Mouse (Mus musculus) embryo, embryonic 10 days (tissue): ENCODE results near the gene Rita1.

Experiments
- DNase-seq: peaks from one replicate; pipeline ENCODE4 v3.0.0-alpha.2; 2015; ENCODE audit warnings: low spot score

The Rita1 gene

GRCm38 (mm10) chr5:120612442-120612821 lies at the start of gene Rita1, which contains the start of gene Ddx54:
Gene Rita1, minus strand, starts transcription at chr5:120612589.
Gene Ddx54, plus strand, starts transcription at chr5:120612739.
- DNase-seq: peak; percentile 98

- no peak for DNase-seq
Measured at GRCm38 (mm10) chr5:120660816-120661215, 48.4 kb upstream of the Rita1 start.

- no peak for DNase-seq
Measured at GRCm38 (mm10) chr5:120656281-120656751, 43.9 kb upstream of the Rita1 start.

GRCm38 (mm10) chr5:120653873-120654272 lies 41.5 kb upstream of the Rita1 start:
- no peak for DNase-seq

- no peak for DNase-seq
Measured at GRCm38 (mm10) chr5:120652915-120653701, 40.7 kb upstream of the Rita1 start.

- DNase-seq: no peak
Measured at GRCm38 (mm10) chr5:120651230-120651629, 38.8 kb upstream of the Rita1 start.

GRCm38 (mm10) chr5:120649938-120650337 lies 37.5 kb upstream of the Rita1 start:
- no peak for DNase-seq

- DNase-seq: peak; percentile 31
Measured at GRCm38 (mm10) chr5:120649374-120649933, 37.1 kb upstream of the Rita1 start.

GRCm38 (mm10) chr5:120648569-120649373 lies 36.4 kb upstream of the Rita1 start, which contains the start of gene Rasal1:
Gene Rasal1, plus strand, starts transcription at chr5:120648812.
- DNase-seq: peak; percentile 38

GRCm38 (mm10) chr5:120647814-120648491 lies 35.6 kb upstream of the Rita1 start:
- DNase-seq: no peak

GRCm38 (mm10) chr5:120647361-120647760 lies 35.0 kb upstream of the Rita1 start:
- DNase-seq: no peak

GRCm38 (mm10) chr5:120645851-120646250 lies 33.5 kb upstream of the Rita1 start:
- DNase-seq: no peak

GRCm38 (mm10) chr5:120644227-120644626 lies 31.8 kb upstream of the Rita1 start:
- DNase-seq: no peak

GRCm38 (mm10) chr5:120643365-120644085 lies 31.1 kb upstream of the Rita1 start:
- no peak for DNase-seq

- DNase-seq: no peak
Measured at GRCm38 (mm10) chr5:120640094-120640493, 27.7 kb upstream of the Rita1 start.

- no peak for DNase-seq
Measured at GRCm38 (mm10) chr5:120635633-120636032, 23.2 kb upstream of the Rita1 start.

- DNase-seq: no peak
Measured at GRCm38 (mm10) chr5:120634860-120635259, 22.5 kb upstream of the Rita1 start.

GRCm38 (mm10) chr5:120634131-120634530 lies 21.7 kb upstream of the Rita1 start, which contains the start of gene Cfap73:
Gene Cfap73, minus strand, starts transcription at chr5:120634235.
- no peak for DNase-seq

GRCm38 (mm10) chr5:120631892-120632291 lies 19.5 kb upstream of the Rita1 start:
- no peak for DNase-seq

- peak; percentile 45 for DNase-seq
Measured at GRCm38 (mm10) chr5:120631128-120631527, 18.7 kb upstream of the Rita1 start.

- no peak for DNase-seq
Measured at GRCm38 (mm10) chr5:120628624-120629023, 16.2 kb upstream of the Rita1 start.
